Mouse (Mus musculus): ENCODE measurements around the gene Hbq1a. TPM values are rescaled to one million over a fixed set of nuclear protein-coding genes. Genes with fewer than 3 reads are reported as not detected.

Gene Hbq1a
- polyA plus RNA-seq, 1 experiment from 2014 or later: 1.2 TPM

GRCm38 (mm10) chr11:32266194-32266593, 33.7 kb upstream of the Hbq1a start:
- H3K27ac ChIP-seq (replicated peaks in 1 of 2; ENCODE audit: control insufficient read depth in 1 of 2, insufficient read depth in 1 of 2, low read depth in 2 of 2, low read length in 2 of 2): no peak overlapping the region
- no peaks in the 10 kb centered on the region for H3K27me3 ChIP-seq (ENCODE audit: control insufficient read depth, insufficient read depth, low read length)
- no peaks in the 10 kb centered on the region for H3K9me3 ChIP-seq (ENCODE audit: control insufficient read depth, low read length)
- no peak overlapping the region for H3K9ac ChIP-seq (ENCODE audit: low read length)
- H3K36me3 ChIP-seq (ENCODE audit: control insufficient read depth, insufficient read depth, low read length): peaks cover 17% of the 10 kb centered on the region
- no peak for ATAC-seq (ENCODE audit: insufficient number of reproducible peaks, insufficient read depth, low FRiP score, low read depth)
- WGBS: 93% methylated on average over 6 of the region's 6 CpGs
- no peak overlapping the region for H3K4me3 ChIP-seq (ENCODE audit: control insufficient read depth in 1 of 2, insufficient read depth in 1 of 2, low read depth in 1 of 2, low read length in 2 of 2)
- peaks cover 2 to 16% of the 10 kb centered on the region in 2 experiments for H3K4me1 ChIP-seq (ENCODE audit: control insufficient read depth in 2 of 2, insufficient read depth in 2 of 2, low read length in 2 of 2)
- no peak overlapping the region for H3K4me2 ChIP-seq (ENCODE audit: low read length)

DNA sequence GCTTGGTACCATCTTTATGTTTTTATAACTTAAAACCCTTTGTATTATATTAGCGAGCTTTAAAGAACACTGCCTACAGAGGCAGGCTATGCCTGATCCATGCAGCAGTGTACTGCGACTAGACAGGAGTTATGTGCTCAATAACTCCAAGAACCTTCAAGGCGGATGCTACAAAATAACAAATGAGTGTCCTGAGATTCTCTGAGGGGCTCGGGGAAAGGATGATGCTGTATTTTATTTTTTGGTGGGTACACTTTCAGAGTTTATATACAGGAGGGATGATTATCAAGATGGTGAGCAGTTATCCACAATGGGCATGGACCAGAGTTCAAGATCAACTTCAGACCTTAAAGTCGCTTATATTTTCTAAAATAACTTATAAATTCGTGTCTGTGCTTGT, 33.1 kb upstream of the Hbq1a start:
- Histone ChIP-seq H3K27ac (replicated peaks in 1 of 2; ENCODE audit: control insufficient read depth in 1 of 2, insufficient read depth in 1 of 2, low read depth in 2 of 2, low read length in 2 of 2) (peak overlapping the region in 1 of 2 experiments; percentile 92; a peak in 2 of 4 replicates), H3K4me3 (ENCODE audit: control insufficient read depth in 1 of 2, insufficient read depth in 1 of 2, low read depth in 1 of 2, low read length in 2 of 2) (peak overlapping the region; percentile 75 to 94), H3K4me1 (ENCODE audit: control insufficient read depth in 2 of 2, insufficient read depth in 2 of 2, low read length in 2 of 2) (peaks cover 2 to 16% of the 10 kb centered on the region in 2 experiments), H3K27me3 (ENCODE audit: control insufficient read depth, insufficient read depth, low read length) (no peaks in the 10 kb centered on the region), H3K36me3 (ENCODE audit: control insufficient read depth, insufficient read depth, low read length) (peaks cover 13% of the 10 kb centered on the region), H3K4me2 (ENCODE audit: low read length) (peak overlapping the region; percentile 82), H3K9ac (ENCODE audit: low read length) (peak overlapping the region; percentile 98), H3K9me3 (ENCODE audit: control insufficient read depth, low read length) (no peaks in the 10 kb centered on the region)
- no peak for ATAC-seq (ENCODE audit: insufficient number of reproducible peaks, insufficient read depth, low FRiP score, low read depth)
- WGBS: 31% methylated on average over 6 of the region's 6 CpGs

DNA sequence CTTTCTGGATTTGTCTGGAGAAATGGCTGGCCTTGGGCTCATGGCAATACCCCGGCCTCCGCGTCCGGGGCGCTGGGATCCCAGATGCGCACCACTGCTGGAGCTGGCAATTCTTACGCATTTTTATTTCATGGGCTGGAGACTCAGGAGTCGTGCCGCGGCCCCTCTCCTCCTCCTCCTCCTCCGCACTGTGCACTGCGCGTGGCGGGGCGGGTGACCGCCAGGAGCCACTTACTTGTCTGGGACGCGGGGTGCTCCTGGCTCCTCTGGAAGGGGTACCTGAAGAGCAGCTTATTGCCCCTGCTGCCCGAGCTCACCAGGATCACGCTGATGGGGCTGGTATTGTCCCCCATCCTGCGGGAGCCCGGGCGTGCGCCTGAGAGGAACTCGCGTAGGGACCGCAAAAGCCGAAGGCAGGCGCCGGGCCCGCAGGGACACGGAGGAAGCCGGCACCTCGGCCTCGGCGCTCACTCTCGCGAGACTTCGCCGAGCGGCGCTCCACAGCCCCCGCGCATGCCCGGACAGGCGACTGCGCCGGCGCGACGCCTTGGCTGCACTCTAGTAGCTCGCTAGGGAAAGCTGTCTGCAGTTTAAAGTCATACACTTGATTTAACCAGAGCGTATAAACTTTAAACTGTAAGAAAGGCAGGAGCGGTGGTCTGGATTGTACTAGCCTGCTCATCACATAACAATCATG, 32.5 kb upstream of the Hbq1a start, which contains the start of gene Nprl3:
TSS of gene Nprl3 (minus strand) at position 520 of the 697 bp plus-strand sequence.
- no peaks in the 10 kb centered on the region for H3K9me3 ChIP-seq (ENCODE audit: control insufficient read depth, low read length)
- WGBS: under 1% methylated on average over 54 of the region's 54 CpGs
- peak within 1 kb of the TSS; percentile 82 for H3K4me2 ChIP-seq (ENCODE audit: low read length)
- H3K4me1 ChIP-seq (ENCODE audit: control insufficient read depth in 2 of 2, insufficient read depth in 2 of 2, low read length in 2 of 2): peaks cover 2 to 16% of the 10 kb centered on the region in 2 experiments
- H3K4me3 ChIP-seq (ENCODE audit: control insufficient read depth in 1 of 2, insufficient read depth in 1 of 2, low read depth in 1 of 2, low read length in 2 of 2): peak within 1 kb of the TSS; percentile 75 to 94
- peak; percentile 97 for ATAC-seq (ENCODE audit: insufficient number of reproducible peaks, insufficient read depth, low FRiP score, low read depth)
- peak within 1 kb of the TSS; percentile 98 for H3K9ac ChIP-seq (ENCODE audit: low read length)
- peaks cover 8% of the 10 kb centered on the region for H3K36me3 ChIP-seq (ENCODE audit: control insufficient read depth, insufficient read depth, low read length)
- H3K27me3 ChIP-seq (ENCODE audit: control insufficient read depth, insufficient read depth, low read length): no peaks in the 10 kb centered on the region
- peak within 1 kb of the TSS; percentile 79 to 92 for H3K27ac ChIP-seq (replicated peaks in 1 of 2; ENCODE audit: control insufficient read depth in 1 of 2, insufficient read depth in 1 of 2, low read depth in 2 of 2, low read length in 2 of 2)

GRCm38 (mm10) chr11:32267964-32268363, 31.9 kb upstream of the Hbq1a start:
- Histone ChIP-seq H3K27me3 (ENCODE audit: control insufficient read depth, insufficient read depth, low read length) (no peaks in the 10 kb centered on the region), H3K4me1 (ENCODE audit: control insufficient read depth in 2 of 2, insufficient read depth in 2 of 2, low read length in 2 of 2) (peaks cover 2 to 12% of the 10 kb centered on the region in 2 experiments), H3K36me3 (ENCODE audit: control insufficient read depth, insufficient read depth, low read length) (peaks cover 1% of the 10 kb centered on the region; the same call in 1 of the 2 replicates), H3K4me3 (ENCODE audit: control insufficient read depth in 1 of 2, insufficient read depth in 1 of 2, low read depth in 1 of 2, low read length in 2 of 2) (peak overlapping the region; percentile 3 to 94; a peak in 3 of 4 replicates), H3K27ac (replicated peaks in 1 of 2; ENCODE audit: control insufficient read depth in 1 of 2, insufficient read depth in 1 of 2, low read depth in 2 of 2, low read length in 2 of 2) (peak overlapping the region in 1 of 2 experiments; percentile 92; a peak in 1 of 4 replicates), H3K4me2 (ENCODE audit: low read length) (peak overlapping the region; percentile 82), H3K9ac (ENCODE audit: low read length) (peak overlapping the region; percentile 98), H3K9me3 (ENCODE audit: control insufficient read depth, low read length) (no peaks in the 10 kb centered on the region)
- 0 out of 2 replicates have a peak, but pooled peaks have one; percentile 15 for ATAC-seq (ENCODE audit: insufficient number of reproducible peaks, insufficient read depth, low FRiP score, low read depth)
- 20% methylated on average over 5 of the region's 5 CpGs for WGBS

DNA sequence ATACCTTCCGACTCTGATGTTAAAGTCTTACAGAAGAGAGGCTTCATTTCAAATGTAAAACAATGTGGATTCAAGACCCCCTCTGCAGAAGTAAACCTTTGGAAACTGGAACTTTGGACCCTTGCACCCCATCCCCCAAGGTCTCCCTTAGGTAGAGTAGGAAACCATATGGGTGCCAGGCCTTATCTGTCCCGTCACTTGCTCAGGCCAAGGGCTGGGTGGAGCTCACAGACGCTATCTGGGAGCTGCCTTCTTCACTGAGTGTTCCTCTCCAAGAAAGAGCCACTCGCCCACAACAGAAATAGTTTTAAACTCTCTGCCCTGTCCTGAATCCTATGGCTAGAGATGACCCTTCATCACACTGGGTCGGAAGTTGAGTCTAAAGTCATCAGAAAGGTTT, 30.9 kb upstream of the Hbq1a start:
- H3K27ac ChIP-seq (replicated peaks in 1 of 2; ENCODE audit: control insufficient read depth in 1 of 2, insufficient read depth in 1 of 2, low read depth in 2 of 2, low read length in 2 of 2): no peak overlapping the region
- no peak overlapping the region for H3K9ac ChIP-seq (ENCODE audit: low read length)
- no peak for ATAC-seq (ENCODE audit: insufficient number of reproducible peaks, insufficient read depth, low FRiP score, low read depth)
- no peaks in the 10 kb centered on the region for H3K27me3 ChIP-seq (ENCODE audit: control insufficient read depth, insufficient read depth, low read length)
- H3K36me3 ChIP-seq (ENCODE audit: control insufficient read depth, insufficient read depth, low read length): no peaks in the 10 kb centered on the region
- H3K4me2 ChIP-seq (ENCODE audit: low read length): no peak overlapping the region
- WGBS: 58% methylated on average over 5 of the region's 5 CpGs
- peaks cover 2 to 11% of the 10 kb centered on the region in 2 experiments for H3K4me1 ChIP-seq (ENCODE audit: control insufficient read depth in 2 of 2, insufficient read depth in 2 of 2, low read length in 2 of 2)
- no peak overlapping the region for H3K4me3 ChIP-seq (ENCODE audit: control insufficient read depth in 1 of 2, insufficient read depth in 1 of 2, low read depth in 1 of 2, low read length in 2 of 2)
- H3K9me3 ChIP-seq (ENCODE audit: control insufficient read depth, low read length): no peaks in the 10 kb centered on the region

GRCm38 (mm10) chr11:32271178-32271577, 28.7 kb upstream of the Hbq1a start:
- 46% methylated on average over 4 of the region's 4 CpGs for WGBS
- H3K4me2 ChIP-seq (ENCODE audit: low read length): no peak overlapping the region
- H3K36me3 ChIP-seq (ENCODE audit: control insufficient read depth, insufficient read depth, low read length): no peaks in the 10 kb centered on the region
- no peak overlapping the region for H3K27ac ChIP-seq (replicated peaks in 1 of 2; ENCODE audit: control insufficient read depth in 1 of 2, insufficient read depth in 1 of 2, low read depth in 2 of 2, low read length in 2 of 2)
- no peak overlapping the region for H3K4me3 ChIP-seq (ENCODE audit: control insufficient read depth in 1 of 2, insufficient read depth in 1 of 2, low read depth in 1 of 2, low read length in 2 of 2)
- no peaks in the 10 kb centered on the region for H3K9me3 ChIP-seq (ENCODE audit: control insufficient read depth, low read length)
- ATAC-seq (ENCODE audit: insufficient number of reproducible peaks, insufficient read depth, low FRiP score, low read depth): no peak
- 0 out of 2 replicates have a peak, but pooled peaks cover 1% of the 10 kb centered on the region for H3K27me3 ChIP-seq (ENCODE audit: control insufficient read depth, insufficient read depth, low read length)
- no peak overlapping the region for H3K9ac ChIP-seq (ENCODE audit: low read length)
- H3K4me1 ChIP-seq (ENCODE audit: control insufficient read depth in 2 of 2, insufficient read depth in 2 of 2, low read length in 2 of 2): peaks cover 2 to 9% of the 10 kb centered on the region in 2 experiments

DNA sequence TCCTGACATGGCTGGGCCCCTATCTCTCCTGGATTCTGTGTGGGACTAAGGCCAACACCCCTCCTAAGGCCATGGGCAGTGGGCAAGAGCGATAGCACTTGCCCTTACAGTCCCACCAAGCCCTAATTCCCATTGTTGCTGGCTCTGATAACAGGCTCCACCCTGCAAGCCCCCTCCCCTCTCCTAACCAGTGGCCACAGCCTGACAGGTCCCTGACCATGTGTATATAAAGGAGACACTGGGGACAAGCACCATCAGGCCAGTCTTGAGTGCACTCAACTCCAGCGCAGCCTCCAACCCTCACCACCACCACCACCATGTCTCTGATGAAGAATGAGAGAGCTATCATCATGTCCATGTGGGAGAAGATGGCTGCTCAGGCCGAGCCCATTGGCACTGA, 23.5 kb upstream of the Hbq1a start, which contains the start of gene Hba-x:
TSS of gene Hba-x (plus strand) at position 54 of the 400 bp plus-strand sequence.
- WGBS: 55% methylated on average over 3 of the region's 3 CpGs
- H3K9me3 ChIP-seq (ENCODE audit: control insufficient read depth, low read length): no peaks in the 10 kb centered on the region
- no peaks in the 10 kb centered on the region for H3K4me1 ChIP-seq (ENCODE audit: control insufficient read depth in 2 of 2, insufficient read depth in 2 of 2, low read length in 2 of 2)
- no peak for ATAC-seq (ENCODE audit: insufficient number of reproducible peaks, insufficient read depth, low FRiP score, low read depth)
- no peak within 1 kb of the TSS; a peak in 1 of 4 replicates for H3K27ac ChIP-seq (replicated peaks in 1 of 2; ENCODE audit: control insufficient read depth in 1 of 2, insufficient read depth in 1 of 2, low read depth in 2 of 2, low read length in 2 of 2)
- H3K9ac ChIP-seq (ENCODE audit: low read length): no peak within 1 kb of the TSS
- H3K36me3 ChIP-seq (ENCODE audit: control insufficient read depth, insufficient read depth, low read length): no peaks in the 10 kb centered on the region
- H3K27me3 ChIP-seq (ENCODE audit: control insufficient read depth, insufficient read depth, low read length): peaks cover 47% of the 10 kb centered on the region
- no peak within 1 kb of the TSS for H3K4me2 ChIP-seq (ENCODE audit: low read length)
- H3K4me3 ChIP-seq (ENCODE audit: control insufficient read depth in 1 of 2, insufficient read depth in 1 of 2, low read depth in 1 of 2, low read length in 2 of 2): no peak within 1 kb of the TSS

All from heart, embryonic 14.5 days (tissue).